Mouse (Mus musculus): ENCODE measurements at regions not wholly inside any gene's neighbourhood (a gene's known extent, or its start where the extent isn't known, plus 50 kb on each side); places are given as distances from the start of the nearest gene placed in this dataset.
"Not testable (repeated sequence)": the region's sequence is repeated elsewhere in the genome, so short reads cannot be mapped to it uniquely, and the experiment has no call there.

DNA sequence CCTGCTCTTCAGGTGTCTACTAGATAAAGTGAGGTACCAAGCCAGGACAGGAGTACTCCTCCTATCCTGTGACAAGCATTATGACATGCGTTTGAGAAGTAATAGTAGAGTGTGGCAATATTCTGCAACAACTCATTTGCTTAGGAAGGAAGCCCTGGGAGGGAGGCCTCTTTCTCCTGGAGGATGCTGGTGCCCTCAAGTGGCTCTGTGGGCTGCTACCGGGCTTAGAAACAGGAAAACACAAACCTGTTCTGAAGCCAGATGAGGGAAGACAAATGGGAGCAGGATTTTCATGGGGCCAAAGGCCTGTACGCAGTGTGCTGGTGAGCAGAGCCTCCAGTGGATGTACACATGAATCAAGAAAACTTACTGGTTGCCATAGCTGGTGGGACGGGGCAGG lies 123.8 kb upstream of the Diaph3 start:
- TF ChIP-seq POLR2A (IDR thresholded peaks at IDR 0.05; ENCODE audit: control insufficient read depth, low read depth, low read length), result no peak
- no peak overlapping the region for H3K27ac ChIP-seq (ENCODE audit: control insufficient read depth, insufficient read depth, low read depth, low read length)
- H3K4me1 ChIP-seq (ENCODE audit: control insufficient read depth, insufficient read depth, low read length), result peaks cover 2% of the 10 kb centered on the region; the same call in 1 of the 2 replicates
- no peaks in the 10 kb centered on the region for H3K36me3 ChIP-seq (ENCODE audit: control insufficient read depth, insufficient read depth, low read length)
- H3K27me3 ChIP-seq (ENCODE audit: control insufficient read depth, insufficient read depth, low read length), result no peaks in the 10 kb centered on the region
- no peak overlapping the region for H3K4me3 ChIP-seq (ENCODE audit: control insufficient read depth, low read depth, low read length)

DNA sequence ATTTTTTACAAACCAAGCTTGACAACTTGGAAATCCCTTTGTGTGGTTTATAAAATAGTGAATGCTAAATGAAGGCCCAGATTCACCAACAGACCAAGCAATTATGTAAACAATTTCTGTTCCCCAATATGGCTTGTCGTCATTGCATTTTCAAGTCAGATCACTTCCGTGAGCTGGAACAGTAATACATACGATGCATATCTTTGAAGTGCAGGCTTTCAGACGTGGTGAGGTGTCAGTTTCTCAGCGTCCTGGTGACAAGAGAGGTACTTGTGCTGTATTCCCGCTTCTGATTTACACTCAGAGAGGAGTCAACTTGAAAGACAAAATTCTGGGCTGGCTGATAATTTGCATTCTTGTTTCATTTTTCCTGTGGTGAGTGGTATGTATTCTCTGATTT lies 125.3 kb upstream of the Diaph3 start:
- Histone ChIP-seq H3K27me3 (ENCODE audit: control insufficient read depth, insufficient read depth, low read length) (no peaks in the 10 kb centered on the region), H3K27ac (ENCODE audit: control insufficient read depth, insufficient read depth, low read depth, low read length) (no peak overlapping the region), H3K36me3 (ENCODE audit: control insufficient read depth, insufficient read depth, low read length) (no peaks in the 10 kb centered on the region), H3K4me1 (ENCODE audit: control insufficient read depth, insufficient read depth, low read length) (peaks cover 2% of the 10 kb centered on the region; the same call in 1 of the 2 replicates), H3K4me3 (ENCODE audit: control insufficient read depth, low read depth, low read length) (no peak overlapping the region)
- TF ChIP-seq POLR2A (IDR thresholded peaks at IDR 0.05; ENCODE audit: control insufficient read depth, low read depth, low read length), result no peak
- no peak for TF ChIP-seq CTCF (IDR thresholded peaks at IDR 0.05; ENCODE audit: control insufficient read depth, insufficient read depth, insufficient replicate concordance, low read depth, low read length)

DNA sequence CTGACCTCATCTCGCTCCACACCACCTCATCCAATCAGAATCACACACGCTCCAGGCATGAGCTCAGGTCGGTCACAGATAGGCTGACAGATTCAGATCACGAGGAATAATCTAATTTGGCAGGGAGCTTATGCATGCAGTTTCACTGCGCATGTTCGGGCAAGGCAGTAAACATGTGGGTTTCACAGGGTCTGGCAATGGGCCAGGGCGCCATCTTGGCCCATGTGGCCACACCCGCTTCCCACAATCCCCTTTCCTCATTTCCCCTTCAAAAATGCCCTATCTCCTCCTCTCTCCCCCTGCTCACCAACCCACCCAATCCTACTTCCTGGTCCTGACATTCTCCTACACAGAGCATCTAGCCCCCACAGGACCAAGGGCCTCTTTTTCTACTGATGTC lies 127.2 kb upstream of the Tdrd3 start:
- H3K27me3 ChIP-seq (ENCODE audit: control insufficient read depth, insufficient read depth, low read length); H3K36me3 ChIP-seq (ENCODE audit: control insufficient read depth, insufficient read depth, low read length); H3K4me1 ChIP-seq (ENCODE audit: control insufficient read depth, insufficient read depth, low read length); H3K27ac ChIP-seq (ENCODE audit: control insufficient read depth, insufficient read depth, low read depth, low read length); H3K4me3 ChIP-seq (ENCODE audit: control insufficient read depth, low read depth, low read length): not testable (repeated sequence)

GRCm38 (mm10) chr14:87289708-87290243 lies 126.7 kb upstream of the Tdrd3 start:
- H3K36me3 ChIP-seq (ENCODE audit: control insufficient read depth, insufficient read depth, low read length), result no peaks in the 10 kb centered on the region
- H3K4me1 ChIP-seq (ENCODE audit: control insufficient read depth, insufficient read depth, low read length), result no peaks in the 10 kb centered on the region
- no peak for TF ChIP-seq CTCF (IDR thresholded peaks at IDR 0.05; ENCODE audit: control insufficient read depth, insufficient read depth, insufficient replicate concordance, low read depth, low read length)
- no peak for TF ChIP-seq POLR2A (IDR thresholded peaks at IDR 0.05; ENCODE audit: control insufficient read depth, low read depth, low read length)
- no peak overlapping the region for H3K27ac ChIP-seq (ENCODE audit: control insufficient read depth, insufficient read depth, low read depth, low read length)
- H3K4me3 ChIP-seq (ENCODE audit: control insufficient read depth, low read depth, low read length), result no peak overlapping the region
- H3K27me3 ChIP-seq (ENCODE audit: control insufficient read depth, insufficient read depth, low read length), result no peaks in the 10 kb centered on the region

DNA sequence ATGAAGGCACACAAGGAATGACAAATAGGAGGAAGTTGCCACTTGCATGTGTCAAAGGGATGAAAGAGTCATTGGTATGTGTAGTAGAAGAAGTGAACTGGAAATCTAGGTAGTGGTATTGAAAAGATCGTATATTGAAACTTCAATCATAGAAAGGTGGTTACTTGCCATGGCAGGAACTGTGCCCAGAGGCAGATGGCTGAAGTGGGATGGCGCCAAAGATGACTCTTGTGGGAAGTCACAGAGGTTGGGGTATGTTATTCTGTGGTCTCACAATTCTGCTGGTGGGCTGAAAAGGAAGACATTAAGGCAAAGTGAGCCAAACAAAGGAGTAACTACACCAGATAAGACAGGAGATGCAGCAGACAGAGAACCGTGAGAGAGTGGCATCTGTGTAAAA lies 121.2 kb upstream of the Tdrd3 start:
- H3K36me3 ChIP-seq (ENCODE audit: control insufficient read depth, insufficient read depth, low read length), result no peaks in the 10 kb centered on the region
- TF ChIP-seq CTCF (IDR thresholded peaks at IDR 0.05; ENCODE audit: control insufficient read depth, insufficient read depth, insufficient replicate concordance, low read depth, low read length) (no peak), POLR2A (IDR thresholded peaks at IDR 0.05; ENCODE audit: control insufficient read depth, low read depth, low read length) (no peak)
- no peaks in the 10 kb centered on the region for H3K27me3 ChIP-seq (ENCODE audit: control insufficient read depth, insufficient read depth, low read length)
- no peak overlapping the region for H3K27ac ChIP-seq (ENCODE audit: control insufficient read depth, insufficient read depth, low read depth, low read length)
- no peak overlapping the region for H3K4me3 ChIP-seq (ENCODE audit: control insufficient read depth, low read depth, low read length)
- H3K4me1 ChIP-seq (ENCODE audit: control insufficient read depth, insufficient read depth, low read length), result no peaks in the 10 kb centered on the region

- TF ChIP-seq POLR2A (IDR thresholded peaks at IDR 0.05; ENCODE audit: control insufficient read depth, low read depth, low read length) (no peak), CTCF (IDR thresholded peaks at IDR 0.05; ENCODE audit: control insufficient read depth, insufficient read depth, insufficient replicate concordance, low read depth, low read length) (no peak)
- no peak overlapping the region for H3K4me3 ChIP-seq (ENCODE audit: control insufficient read depth, low read depth, low read length)
- no peaks in the 10 kb centered on the region for H3K36me3 ChIP-seq (ENCODE audit: control insufficient read depth, insufficient read depth, low read length)
- H3K4me1 ChIP-seq (ENCODE audit: control insufficient read depth, insufficient read depth, low read length), result no peaks in the 10 kb centered on the region
- no peaks in the 10 kb centered on the region for H3K27me3 ChIP-seq (ENCODE audit: control insufficient read depth, insufficient read depth, low read length)
- H3K27ac ChIP-seq (ENCODE audit: control insufficient read depth, insufficient read depth, low read depth, low read length), result no peak overlapping the region
Measured at GRCm38 (mm10) chr14:87297160-87297559, 119.3 kb upstream of the Tdrd3 start.

DNA sequence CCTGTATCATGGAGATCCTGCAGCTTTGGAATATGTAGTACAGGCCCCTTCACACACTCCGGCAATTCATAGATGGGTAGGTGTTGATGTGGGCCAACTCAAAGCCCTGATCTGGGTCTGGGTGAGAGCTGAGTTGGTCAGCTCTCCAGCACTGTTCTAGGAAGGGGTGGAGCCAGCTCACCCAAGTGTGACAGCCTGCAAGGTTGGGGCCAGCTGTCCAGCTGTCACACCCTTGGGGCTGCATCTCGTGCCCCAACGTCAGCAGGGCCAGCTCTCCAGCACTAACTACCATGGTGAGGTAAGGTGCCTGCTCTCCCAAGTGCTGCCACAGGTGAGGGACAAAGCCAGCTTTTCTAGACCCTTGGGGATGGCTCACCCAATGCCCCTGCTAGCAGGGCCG lies 115.6 kb upstream of the Tdrd3 start:
- Histone ChIP-seq H3K27me3 (ENCODE audit: control insufficient read depth, insufficient read depth, low read length) (no peaks in the 10 kb centered on the region), H3K4me1 (ENCODE audit: control insufficient read depth, insufficient read depth, low read length) (no peaks in the 10 kb centered on the region), H3K36me3 (ENCODE audit: control insufficient read depth, insufficient read depth, low read length) (no peaks in the 10 kb centered on the region)

GRCm38 (mm10) chr14:87301564-87301963 lies 114.9 kb upstream of the Tdrd3 start:
- H3K27ac ChIP-seq (ENCODE audit: control insufficient read depth, insufficient read depth, low read depth, low read length), result no peak overlapping the region
- no peak overlapping the region for H3K4me3 ChIP-seq (ENCODE audit: control insufficient read depth, low read depth, low read length)
- H3K36me3 ChIP-seq (ENCODE audit: control insufficient read depth, insufficient read depth, low read length), result no peaks in the 10 kb centered on the region
- no peak for TF ChIP-seq CTCF (IDR thresholded peaks at IDR 0.05; ENCODE audit: control insufficient read depth, insufficient read depth, insufficient replicate concordance, low read depth, low read length)
- no peak for TF ChIP-seq POLR2A (IDR thresholded peaks at IDR 0.05; ENCODE audit: control insufficient read depth, low read depth, low read length)
- no peaks in the 10 kb centered on the region for H3K27me3 ChIP-seq (ENCODE audit: control insufficient read depth, insufficient read depth, low read length)
- H3K4me1 ChIP-seq (ENCODE audit: control insufficient read depth, insufficient read depth, low read length), result no peaks in the 10 kb centered on the region

More for the DNA sequence above, 115.6 kb upstream of the Tdrd3 start:
- no peak overlapping the region for H3K27ac ChIP-seq (ENCODE audit: control insufficient read depth, insufficient read depth, low read depth, low read length)
- H3K4me3 ChIP-seq (ENCODE audit: control insufficient read depth, low read depth, low read length), result no peak overlapping the region
- TF ChIP-seq CTCF (IDR thresholded peaks at IDR 0.05; ENCODE audit: control insufficient read depth, insufficient read depth, insufficient replicate concordance, low read depth, low read length) (no peak), POLR2A (IDR thresholded peaks at IDR 0.05; ENCODE audit: control insufficient read depth, low read depth, low read length) (no peak)
